Mouse (Mus musculus): ENCODE results near the gene Glrp1. TPM values are rescaled to one million over a fixed set of nuclear protein-coding genes. Genes with fewer than 3 reads are reported as not detected.

Gene Glrp1
- polyA plus RNA-seq, 1 experiment from 2014 or later: not detected

Other genes with a start within 250 kb of the Glrp1 start
- 135 and 141 TPM in 2 replicates for gene Hjurp, start 232.4 kb downstream of the Glrp1 start, polyA plus RNA-seq (2015; fragmentation: Nextera tagmentation; extraction: Ambion mirVana)
- gene Trpm8, start 232.4 kb downstream of the Glrp1 start, polyA plus RNA-seq (2015; fragmentation: Nextera tagmentation; extraction: Ambion mirVana): not detected in 2 replicates
- gene Spp2, start 103.1 kb downstream of the Glrp1 start, polyA plus RNA-seq (2015; fragmentation: Nextera tagmentation; extraction: Ambion mirVana): 18.2 and 19.7 TPM in 2 replicates
- 3.5 and 3.6 TPM in 2 replicates for gene Arl4c, start 192.2 kb upstream of the Glrp1 start, polyA plus RNA-seq (2015; fragmentation: Nextera tagmentation; extraction: Ambion mirVana)

All from intestine, embryonic 16.5 days (tissue).